Mouse (Mus musculus): Measurements from ENCODE around the gene Ovch2. TPM values are rescaled to one million over a fixed set of nuclear protein-coding genes. Genes with fewer than 3 reads are reported as not detected.

The Ovch2 gene
- polyA plus RNA-seq, 1 experiment from 2014 or later: not detected

DNA sequence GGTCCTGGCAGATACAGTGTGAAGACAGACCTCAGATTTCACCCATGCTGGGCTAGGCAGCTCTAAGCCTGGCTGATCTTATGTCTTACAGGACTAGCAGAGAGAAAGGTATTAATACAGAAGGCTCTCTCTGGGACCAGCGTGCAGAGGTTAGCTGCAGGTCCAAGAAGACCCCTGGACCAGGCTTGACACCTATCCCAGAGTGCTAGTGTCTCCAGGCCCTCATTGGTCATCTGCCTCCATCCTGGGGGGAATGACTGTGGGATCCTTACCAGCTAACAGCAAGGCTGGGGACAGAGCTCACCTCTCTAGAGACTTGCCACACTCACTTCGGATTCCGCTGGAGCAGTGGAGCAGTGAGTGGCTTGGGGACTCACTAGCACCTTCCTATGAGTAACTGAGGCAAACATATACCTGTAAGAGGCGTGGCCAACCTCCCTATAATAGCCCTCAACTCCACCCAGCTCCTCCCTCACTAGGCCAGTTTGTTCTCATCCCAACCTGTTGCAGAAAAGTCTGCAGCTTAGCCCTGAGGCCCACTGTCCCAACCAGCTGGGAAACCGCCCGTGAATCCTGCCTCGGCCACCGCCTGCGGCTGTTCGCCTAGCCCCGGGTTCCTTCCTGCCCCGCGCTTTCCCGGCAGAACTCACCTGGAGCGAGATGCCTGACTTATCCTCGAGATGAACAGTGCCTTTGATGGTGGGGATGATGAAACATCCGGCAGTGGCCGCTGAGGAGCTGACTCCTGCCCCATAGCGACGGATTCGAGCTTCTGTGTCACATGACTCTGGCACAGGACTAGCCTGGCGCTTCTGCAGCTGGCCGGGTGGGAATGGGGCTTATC lies 43.5 kb downstream of the Ovch2 start, which contains the start of gene Cyb5r2:
Gene Cyb5r2, minus strand, starts transcription at position 725 of the 844 bp plus-strand sequence.
- H3K27me3 ChIP-seq (ENCODE audit: insufficient read depth, poor library complexity, severe bottlenecking): peaks cover 10% of the 10 kb centered on the region; the same call in 1 of the 2 replicates
- peaks cover 25% of the 10 kb centered on the region for H3K4me1 ChIP-seq
- whole genome bisulfite sequencing: 9% methylated on average over 23 of the region's 23 CpGs
- H3K36me3 ChIP-seq: no peaks in the 10 kb centered on the region
- no peak within 1 kb of the TSS for H3K27ac ChIP-seq
- DNase-seq (ENCODE audit: low spot score): no peak
- H3K9me3 ChIP-seq: no peaks in the 10 kb centered on the region
- H3K4me3 ChIP-seq: peak within 1 kb of the TSS; percentile 51

DNA sequence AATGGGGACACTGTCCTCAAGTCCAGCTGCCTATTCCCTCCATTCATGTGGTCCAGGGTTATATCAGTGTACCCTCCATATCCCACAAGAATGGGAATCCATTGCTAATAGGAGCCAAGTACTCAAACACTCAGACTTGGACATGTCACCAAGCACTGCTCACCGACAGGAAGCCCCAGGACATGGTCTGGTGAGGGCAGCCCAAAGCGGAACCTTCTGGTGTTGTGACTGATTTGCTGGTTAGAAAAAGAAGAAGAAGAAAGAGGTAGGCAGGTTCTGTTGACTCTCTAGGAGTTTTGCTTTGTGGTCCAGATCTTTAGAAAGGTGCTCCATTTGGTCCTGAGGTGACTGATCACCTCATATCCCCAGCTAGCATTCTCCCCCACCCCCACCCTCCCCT lies 44.3 kb downstream of the Ovch2 start:
- H3K27ac ChIP-seq: no peak overlapping the region
- peaks cover 10% of the 10 kb centered on the region; the same call in 1 of the 2 replicates for H3K27me3 ChIP-seq (ENCODE audit: insufficient read depth, poor library complexity, severe bottlenecking)
- H3K9me3 ChIP-seq: no peaks in the 10 kb centered on the region
- no peak overlapping the region for H3K4me3 ChIP-seq
- peaks cover 25% of the 10 kb centered on the region for H3K4me1 ChIP-seq
- WGBS: 86% methylated on average over 2 of the region's 2 CpGs
- DNase-seq (ENCODE audit: low spot score): no peak
- H3K36me3 ChIP-seq: no peaks in the 10 kb centered on the region

DNA sequence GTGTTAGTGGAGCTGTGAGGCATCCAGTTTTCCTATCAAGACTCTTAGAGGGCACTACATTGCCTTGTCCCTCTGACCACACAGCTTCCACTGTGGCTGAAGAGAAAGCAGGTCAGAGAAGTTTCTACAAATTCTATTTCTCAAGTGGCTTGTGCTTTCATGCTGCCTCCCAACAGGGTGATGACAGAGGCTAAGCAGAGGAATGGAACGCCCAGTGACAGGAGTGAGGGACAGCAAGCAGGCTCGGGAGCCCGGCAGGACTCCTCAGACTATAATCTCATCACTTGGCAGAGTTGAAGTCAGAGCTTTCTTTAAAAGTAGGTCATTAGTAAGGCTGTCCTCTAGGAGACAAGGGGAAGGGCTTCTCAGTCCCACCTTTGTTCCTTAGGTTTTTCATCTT lies 45.1 kb downstream of the Ovch2 start:
- Histone ChIP-seq H3K27ac (no peak overlapping the region), H3K27me3 (ENCODE audit: insufficient read depth, poor library complexity, severe bottlenecking) (peaks cover 10% of the 10 kb centered on the region; the same call in 1 of the 2 replicates), H3K36me3 (no peaks in the 10 kb centered on the region), H3K4me1 (peaks cover 25% of the 10 kb centered on the region), H3K9me3 (no peaks in the 10 kb centered on the region), H3K4me3 (no peak overlapping the region)
- peak; percentile 84 for DNase-seq (ENCODE audit: low spot score)
- 16% methylated on average over 3 of the region's 3 CpGs for WGBS

DNA sequence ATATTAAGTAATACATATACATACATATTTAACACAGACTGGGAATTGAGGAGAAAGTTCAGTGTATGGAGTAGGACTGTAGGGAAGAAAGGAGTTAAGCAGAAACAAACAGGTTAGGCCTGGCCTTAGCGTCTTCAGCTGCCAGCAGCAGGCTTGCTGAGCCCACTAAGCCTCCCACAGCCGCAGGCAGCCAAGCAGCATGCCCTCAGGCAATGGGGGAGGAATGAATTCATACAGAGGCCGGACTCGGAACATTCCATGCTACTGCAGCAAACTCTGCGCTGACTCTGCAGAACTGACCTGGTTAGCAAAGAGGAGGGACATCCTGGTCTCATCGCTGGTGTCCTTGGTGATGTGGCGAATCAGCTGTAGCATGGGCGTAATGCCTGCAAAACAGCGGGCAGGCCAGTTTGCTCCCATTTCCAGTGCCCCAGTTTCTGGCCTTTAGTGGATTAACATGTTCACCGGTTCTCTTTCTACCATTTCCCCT lies 48.9 kb downstream of the Ovch2 start:
- H3K4me3 ChIP-seq: no peak overlapping the region
- no peaks in the 10 kb centered on the region for H3K9me3 ChIP-seq
- no peak for DNase-seq (ENCODE audit: low spot score)
- peaks cover 12% of the 10 kb centered on the region; the same call in 1 of the 2 replicates for H3K27me3 ChIP-seq (ENCODE audit: insufficient read depth, poor library complexity, severe bottlenecking)
- H3K4me1 ChIP-seq: peaks cover 14% of the 10 kb centered on the region; the same call in 1 of the 2 replicates
- H3K27ac ChIP-seq: no peak overlapping the region
- 74% methylated on average over 10 of the region's 10 CpGs for WGBS
- no peaks in the 10 kb centered on the region for H3K36me3 ChIP-seq

DNA sequence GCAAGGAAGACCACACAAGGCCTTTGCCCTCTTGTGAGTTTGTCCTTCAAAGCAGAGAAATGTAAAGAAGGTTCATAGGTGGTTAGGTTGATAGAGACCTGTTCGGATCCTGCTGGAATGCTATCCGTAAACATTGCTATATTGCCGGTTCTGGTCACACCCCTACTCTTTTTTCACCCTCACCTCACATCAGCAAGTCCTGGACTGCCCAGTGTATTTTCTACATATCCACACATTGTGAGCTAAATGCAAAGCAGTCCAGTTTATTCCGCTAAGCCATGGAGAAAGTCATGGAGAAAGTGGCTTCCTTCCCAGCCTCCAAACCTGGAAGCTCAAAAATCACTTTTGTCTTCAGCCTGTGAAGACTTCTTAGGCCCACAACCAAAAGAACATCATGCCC lies 51.3 kb downstream of the Ovch2 start:
- Histone ChIP-seq H3K4me3 (no peak overlapping the region), H3K9me3 (no peaks in the 10 kb centered on the region), H3K4me1 (no peaks in the 10 kb centered on the region), H3K36me3 (peaks cover 8% of the 10 kb centered on the region; the same call in 1 of the 2 replicates), H3K27ac (no peak overlapping the region), H3K27me3 (ENCODE audit: insufficient read depth, poor library complexity, severe bottlenecking) (0 out of 2 replicates have a peak, but pooled peaks cover 10% of the 10 kb centered on the region)
- 87% methylated on average over 4 of the region's 4 CpGs for WGBS
- peak; percentile 51 for DNase-seq (ENCODE audit: low spot score)

DNA sequence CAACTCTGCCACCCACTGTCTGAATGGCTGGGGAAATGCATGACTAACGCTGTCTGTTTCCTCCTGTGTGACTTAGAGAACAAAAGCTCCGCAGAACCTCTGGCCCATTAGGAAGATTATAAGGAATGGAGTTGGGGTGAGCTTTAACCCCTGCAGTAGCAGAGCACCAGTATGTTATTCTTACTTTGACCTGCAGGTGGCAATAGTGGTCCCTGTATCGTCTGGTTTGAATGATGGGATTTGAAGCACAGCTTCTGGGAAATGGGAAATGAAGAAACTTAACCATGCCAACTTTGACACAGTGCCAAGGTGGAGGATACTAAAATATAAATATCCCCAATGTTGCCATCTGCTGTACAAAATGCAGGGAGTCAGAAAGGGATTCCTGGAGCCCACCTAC lies 51.7 kb downstream of the Ovch2 start:
- no peaks in the 10 kb centered on the region for H3K4me1 ChIP-seq
- no peak overlapping the region for H3K27ac ChIP-seq
- peak; percentile 75 for DNase-seq (ENCODE audit: low spot score)
- H3K4me3 ChIP-seq: no peak overlapping the region
- no peaks in the 10 kb centered on the region for H3K9me3 ChIP-seq
- 0 out of 2 replicates have a peak, but pooled peaks cover 10% of the 10 kb centered on the region for H3K27me3 ChIP-seq (ENCODE audit: insufficient read depth, poor library complexity, severe bottlenecking)
- 7% methylated on average over 3 of the region's 3 CpGs for WGBS
- H3K36me3 ChIP-seq: peaks cover 8% of the 10 kb centered on the region; the same call in 1 of the 2 replicates

DNA sequence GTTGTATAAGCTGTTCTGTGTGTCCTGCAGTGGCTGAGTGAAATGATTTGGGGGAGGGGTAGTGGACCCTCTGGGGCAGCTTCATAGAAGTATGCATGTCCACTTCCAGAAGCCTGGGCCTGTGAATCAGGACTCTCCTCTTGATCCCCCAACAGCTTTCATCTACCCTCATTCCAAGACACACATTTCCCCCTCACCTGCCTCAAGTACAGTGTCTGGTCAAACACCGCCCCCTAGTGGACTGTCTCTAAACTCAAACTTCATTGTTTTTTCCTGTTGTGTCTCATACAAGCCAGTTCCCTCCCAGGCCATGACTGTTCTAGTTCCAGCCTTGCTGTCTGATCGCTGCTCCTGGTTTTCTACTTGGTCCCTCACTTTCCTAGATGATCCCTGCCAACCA lies 53.1 kb downstream of the Ovch2 start:
- no peak overlapping the region for H3K27ac ChIP-seq
- H3K36me3 ChIP-seq: peaks cover 21% of the 10 kb centered on the region
- 0 out of 2 replicates have a peak, but pooled peaks cover 6% of the 10 kb centered on the region for H3K27me3 ChIP-seq (ENCODE audit: insufficient read depth, poor library complexity, severe bottlenecking)
- DNase-seq (ENCODE audit: low spot score): no peak
- H3K4me1 ChIP-seq: no peaks in the 10 kb centered on the region
- 11% methylated on average over 2 of the region's 2 CpGs for WGBS
- no peak overlapping the region for H3K4me3 ChIP-seq
- no peaks in the 10 kb centered on the region for H3K9me3 ChIP-seq

DNA sequence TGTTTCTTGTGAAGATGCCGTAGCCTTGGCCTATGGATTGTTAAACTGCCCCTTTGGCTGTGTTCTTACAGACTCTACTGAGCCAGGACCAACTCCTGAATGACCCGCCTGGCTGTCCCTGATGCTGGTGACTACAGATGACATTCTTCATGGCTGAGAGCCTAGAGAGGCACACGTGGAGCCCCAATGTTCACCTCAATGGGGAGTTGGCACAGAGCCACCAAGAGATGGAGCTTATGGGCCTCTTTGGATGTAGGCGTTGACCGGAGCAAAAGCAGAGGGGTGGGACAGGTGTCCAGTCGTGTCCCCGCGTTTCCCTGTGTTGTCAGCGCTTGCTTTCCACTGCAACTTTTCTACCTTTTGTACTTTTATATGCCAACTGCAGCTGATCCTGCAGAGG lies 53.5 kb downstream of the Ovch2 start:
- Histone ChIP-seq H3K9me3 (no peaks in the 10 kb centered on the region), H3K36me3 (peaks cover 24% of the 10 kb centered on the region), H3K4me1 (no peaks in the 10 kb centered on the region), H3K4me3 (no peak overlapping the region), H3K27me3 (ENCODE audit: insufficient read depth, poor library complexity, severe bottlenecking) (0 out of 2 replicates have a peak, but pooled peaks cover 6% of the 10 kb centered on the region), H3K27ac (no peak overlapping the region)
- no peak for DNase-seq (ENCODE audit: low spot score)
- 87% methylated on average over 9 of the region's 9 CpGs for WGBS

DNA sequence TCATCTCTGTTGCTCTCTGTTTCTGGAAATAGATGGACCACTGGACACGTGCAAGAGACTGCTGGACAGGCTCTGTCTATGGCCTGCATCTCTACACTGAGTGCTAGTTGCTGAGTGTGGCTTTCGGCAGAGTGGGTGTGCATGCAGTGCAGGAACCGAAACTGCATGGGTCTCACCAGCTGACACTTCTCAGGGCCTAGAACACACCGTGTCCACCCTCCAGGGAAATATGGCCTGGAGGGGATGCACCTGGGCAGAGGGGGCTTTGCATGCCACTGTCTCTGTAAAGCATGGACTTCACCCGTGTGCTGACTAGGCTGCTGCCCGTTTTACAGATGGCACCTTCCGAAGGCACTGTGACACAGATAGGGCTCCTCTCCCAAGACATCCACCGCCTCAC lies 55.0 kb downstream of the Ovch2 start:
- no peaks in the 10 kb centered on the region for H3K4me1 ChIP-seq
- no peak overlapping the region for H3K4me3 ChIP-seq
- no peaks in the 10 kb centered on the region for H3K9me3 ChIP-seq
- H3K27me3 ChIP-seq (ENCODE audit: insufficient read depth, poor library complexity, severe bottlenecking): 0 out of 2 replicates have a peak, but pooled peaks cover 6% of the 10 kb centered on the region
- 87% methylated on average over 8 of the region's 8 CpGs for WGBS
- DNase-seq (ENCODE audit: low spot score): no peak
- no peak overlapping the region for H3K27ac ChIP-seq
- H3K36me3 ChIP-seq: peaks cover 29% of the 10 kb centered on the region

DNA sequence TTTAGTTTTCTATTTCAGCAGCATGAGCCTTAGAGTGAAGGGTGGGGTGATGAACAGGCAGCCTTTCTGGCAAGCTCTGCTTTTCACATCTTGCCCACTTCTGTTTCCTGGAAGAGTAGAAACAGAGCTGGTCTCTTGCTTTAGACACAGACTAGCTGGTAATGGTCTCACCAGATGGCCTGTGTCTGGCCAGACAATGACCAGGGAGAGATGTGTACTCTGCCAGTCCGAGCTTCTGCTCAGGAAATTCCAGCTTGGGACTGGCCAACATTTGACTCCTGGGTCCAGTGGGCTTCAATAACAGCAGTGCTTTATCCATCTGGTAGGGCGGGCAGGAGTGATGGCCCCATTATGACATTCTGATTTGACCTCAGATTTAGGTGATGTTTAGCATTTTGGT lies 55.9 kb downstream of the Ovch2 start:
- no peaks in the 10 kb centered on the region for H3K9me3 ChIP-seq
- H3K36me3 ChIP-seq: peaks cover 36% of the 10 kb centered on the region
- no peaks in the 10 kb centered on the region for H3K4me1 ChIP-seq
- no peak for DNase-seq (ENCODE audit: low spot score)
- no peak overlapping the region for H3K4me3 ChIP-seq
- H3K27ac ChIP-seq: no peak overlapping the region
- H3K27me3 ChIP-seq (ENCODE audit: insufficient read depth, poor library complexity, severe bottlenecking): 0 out of 2 replicates have a peak, but pooled peaks cover 2% of the 10 kb centered on the region
- WGBS: 81% methylated on average over 2 of the region's 2 CpGs

DNA sequence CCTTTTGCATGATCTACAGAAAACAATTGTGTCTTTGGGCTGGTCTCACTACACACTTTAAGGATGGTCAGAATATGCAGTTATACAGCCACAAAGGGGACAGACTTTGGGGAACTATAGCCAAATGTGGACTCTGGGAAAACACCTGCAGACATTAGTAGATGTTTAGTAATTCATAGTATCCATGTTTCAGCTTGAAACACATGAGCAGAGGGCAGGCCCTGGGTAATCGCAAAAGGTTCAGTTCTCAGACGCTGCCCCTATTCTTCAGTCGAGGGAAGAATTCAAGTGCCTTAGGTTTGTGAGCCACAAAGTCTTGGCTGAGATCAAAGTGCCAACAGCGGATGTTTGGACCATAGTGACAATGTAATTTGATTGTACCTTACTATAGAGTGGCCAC lies 56.6 kb downstream of the Ovch2 start:
- no peaks in the 10 kb centered on the region for H3K9me3 ChIP-seq
- H3K4me3 ChIP-seq: no peak overlapping the region
- H3K27ac ChIP-seq: no peak overlapping the region
- WGBS: 91% methylated on average over 4 of the region's 4 CpGs
- H3K4me1 ChIP-seq: no peaks in the 10 kb centered on the region
- peaks cover 36% of the 10 kb centered on the region for H3K36me3 ChIP-seq
- H3K27me3 ChIP-seq (ENCODE audit: insufficient read depth, poor library complexity, severe bottlenecking): no peaks in the 10 kb centered on the region
- DNase-seq (ENCODE audit: low spot score): no peak

DNA sequence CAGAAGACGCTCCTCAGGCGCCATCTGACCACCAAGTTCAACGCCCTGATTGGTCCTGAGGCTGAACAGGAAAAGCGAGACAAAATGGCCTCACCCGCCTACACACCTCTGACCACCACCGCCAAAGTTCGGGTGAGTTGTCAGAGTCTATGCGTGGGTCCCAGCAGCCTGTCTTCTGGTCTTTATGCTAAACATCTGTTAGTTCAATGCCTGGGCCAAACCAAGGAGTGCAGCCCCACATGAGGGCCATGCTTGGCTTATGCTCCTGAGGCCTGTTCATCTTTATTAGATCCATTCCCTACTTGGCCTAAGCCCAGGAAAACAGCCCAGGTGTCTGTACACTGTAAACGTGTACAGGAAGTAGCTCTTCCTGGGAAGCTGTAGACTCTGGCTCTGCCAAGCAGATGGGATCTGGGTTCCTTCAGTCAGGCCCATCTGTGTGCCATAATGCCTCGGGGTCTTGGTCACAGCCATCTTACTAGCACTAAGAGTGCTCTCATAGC lies 58.0 kb downstream of the Ovch2 start:
- Histone ChIP-seq H3K4me1 (no peaks in the 10 kb centered on the region), H3K9me3 (no peaks in the 10 kb centered on the region), H3K27ac (no peak overlapping the region), H3K4me3 (no peak overlapping the region), H3K36me3 (peaks cover 39% of the 10 kb centered on the region), H3K27me3 (ENCODE audit: insufficient read depth, poor library complexity, severe bottlenecking) (no peaks in the 10 kb centered on the region)
- no peak for DNase-seq (ENCODE audit: low spot score)
- WGBS: 81% methylated on average over 10 of the region's 10 CpGs

DNA sequence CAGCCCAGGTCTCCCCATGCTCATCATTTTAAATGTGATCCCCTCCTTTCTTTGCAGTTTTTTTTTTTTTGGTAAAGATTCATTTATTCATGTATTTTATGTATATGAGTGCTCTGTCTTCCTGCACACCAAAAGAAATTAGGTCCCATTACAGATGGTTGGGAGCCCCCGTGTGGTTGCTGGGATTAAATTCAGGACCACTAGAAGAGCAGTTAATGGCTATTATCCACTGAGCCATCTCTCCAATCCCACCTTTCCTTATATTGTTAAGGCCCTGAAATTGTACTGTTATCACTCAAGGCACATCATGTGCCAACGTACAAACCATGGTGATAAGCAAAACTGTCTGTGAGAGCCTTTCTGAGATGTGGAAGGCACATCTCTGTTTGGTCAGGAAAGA lies 62.3 kb downstream of the Ovch2 start:
- Histone ChIP-seq H3K27me3 (ENCODE audit: insufficient read depth, poor library complexity, severe bottlenecking) (no peaks in the 10 kb centered on the region), H3K27ac (no peak overlapping the region), H3K4me3 (no peak overlapping the region), H3K36me3 (peaks cover 26% of the 10 kb centered on the region), H3K9me3 (no peaks in the 10 kb centered on the region), H3K4me1 (no peaks in the 10 kb centered on the region)
- WGBS: 32% methylated on average over 2 of the region's 2 CpGs
- DNase-seq (ENCODE audit: low spot score): no peak

Data from heart, embryonic 10.5 days (tissue).